Mouse (Mus musculus): ENCODE measurements around the gene Vps45. TPM values are rescaled to one million over a fixed set of nuclear protein-coding genes. Genes with fewer than 3 reads are reported as not detected.
"Not testable (repeated sequence)": the region's sequence is repeated elsewhere in the genome, so short reads cannot be mapped to it uniquely, and the experiment has no call there.

Gene Vps45
- total RNA-seq, 2 experiments from 2014 or later = 13.6 to 16.8 TPM

DNA sequence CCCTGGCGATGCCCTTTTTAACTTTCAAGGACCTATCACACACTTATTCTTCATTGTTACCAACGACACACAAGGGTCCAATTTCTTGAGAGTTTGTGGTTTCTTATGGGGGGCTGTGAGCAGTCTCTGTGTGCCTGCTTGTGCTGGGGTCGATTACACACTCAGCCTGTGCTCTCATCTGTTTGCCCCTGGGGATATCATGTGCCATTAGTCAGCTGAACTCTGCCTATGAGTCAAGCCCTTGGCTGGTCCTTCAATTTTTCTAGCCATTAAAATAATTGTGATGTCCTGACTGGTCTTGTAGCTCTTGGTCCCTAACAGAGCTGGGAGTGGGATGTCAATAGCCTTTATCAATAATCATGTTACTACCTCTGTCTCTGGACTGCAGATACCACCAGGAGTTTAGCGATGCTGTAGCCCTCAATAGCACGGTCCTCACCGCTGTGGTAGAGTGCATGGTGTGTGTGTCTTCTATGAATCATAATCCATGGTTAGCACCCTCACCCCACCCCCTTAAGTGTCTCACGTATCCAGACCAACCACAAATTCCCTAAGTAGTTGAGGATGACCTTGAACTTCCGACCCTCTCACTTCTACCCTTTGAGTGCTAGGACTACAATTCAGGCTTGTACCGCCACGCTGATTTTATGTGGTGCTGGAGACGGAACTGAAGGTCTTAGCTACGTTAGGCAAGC lies 77.8 kb downstream of the Vps45 start:
- ATAC-seq (replicated peaks; ENCODE audit: poor library complexity, severe bottlenecking) = no peak

DNA sequence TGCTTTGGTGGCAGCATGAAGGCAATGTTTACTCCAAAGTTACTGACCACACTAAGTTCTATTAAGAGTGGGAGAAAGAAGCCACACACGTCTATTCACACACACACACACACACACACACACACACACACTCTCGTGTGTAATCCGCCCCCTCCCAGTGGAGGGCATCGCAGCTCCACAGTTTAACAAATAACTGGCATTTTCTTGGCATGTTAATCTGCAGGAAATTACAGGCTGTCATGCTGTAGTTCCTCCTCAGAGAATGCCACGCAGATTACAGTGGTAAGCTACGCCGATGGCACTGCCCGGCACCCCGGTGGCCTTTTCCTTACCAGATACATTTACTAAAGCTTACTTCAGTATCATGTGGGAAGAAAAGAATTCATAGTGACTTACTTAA lies 80.0 kb downstream of the Vps45 start:
- ATAC-seq (replicated peaks; ENCODE audit: poor library complexity, severe bottlenecking) = 0 out of 2 replicates have a peak, but pooled peaks have one; percentile 10

DNA sequence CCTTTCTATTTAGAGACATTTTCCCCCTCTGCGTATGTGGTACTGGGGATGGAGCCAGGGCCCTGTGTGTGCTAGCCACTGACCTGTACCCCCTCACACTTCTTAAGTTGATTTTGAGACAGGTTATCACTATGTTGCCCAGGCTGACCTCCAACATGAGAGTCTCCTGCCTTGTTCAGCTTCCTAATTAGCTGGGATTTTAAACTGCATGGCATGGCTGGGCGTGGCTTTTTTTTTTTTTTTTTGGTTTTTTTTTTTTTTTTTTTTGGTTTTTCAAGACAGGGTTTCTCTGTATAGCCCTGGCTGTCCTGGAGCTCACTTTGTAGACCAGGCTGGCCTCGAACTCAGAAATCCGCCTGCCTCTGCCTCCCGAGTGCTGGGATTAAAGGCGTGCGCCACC lies 80.7 kb downstream of the Vps45 start:
- ATAC-seq (replicated peaks; ENCODE audit: poor library complexity, severe bottlenecking) = peak; percentile 17; the same call in 1 of the 2 replicates

DNA sequence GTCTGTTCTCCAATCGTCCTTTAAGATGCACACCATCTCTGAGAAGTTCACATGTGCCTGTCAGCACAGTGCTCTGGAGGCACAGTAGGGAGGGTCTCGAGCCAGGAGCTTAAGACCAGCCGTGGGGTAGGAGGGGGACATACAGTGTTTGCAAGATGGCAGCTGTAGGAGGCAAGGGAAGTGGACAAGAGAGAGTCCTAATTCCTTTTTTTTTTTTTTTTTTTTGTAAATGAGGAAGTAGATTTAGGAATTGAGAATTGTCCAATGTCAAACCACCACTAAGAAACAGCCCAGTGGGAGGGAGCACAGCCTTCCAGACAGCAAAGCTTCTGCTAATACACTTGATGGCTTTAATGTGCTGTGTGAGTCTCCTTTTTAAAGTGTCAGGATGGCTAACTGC lies 81.2 kb downstream of the Vps45 start:
- peak; percentile 73 for ATAC-seq (replicated peaks; ENCODE audit: poor library complexity, severe bottlenecking)

DNA sequence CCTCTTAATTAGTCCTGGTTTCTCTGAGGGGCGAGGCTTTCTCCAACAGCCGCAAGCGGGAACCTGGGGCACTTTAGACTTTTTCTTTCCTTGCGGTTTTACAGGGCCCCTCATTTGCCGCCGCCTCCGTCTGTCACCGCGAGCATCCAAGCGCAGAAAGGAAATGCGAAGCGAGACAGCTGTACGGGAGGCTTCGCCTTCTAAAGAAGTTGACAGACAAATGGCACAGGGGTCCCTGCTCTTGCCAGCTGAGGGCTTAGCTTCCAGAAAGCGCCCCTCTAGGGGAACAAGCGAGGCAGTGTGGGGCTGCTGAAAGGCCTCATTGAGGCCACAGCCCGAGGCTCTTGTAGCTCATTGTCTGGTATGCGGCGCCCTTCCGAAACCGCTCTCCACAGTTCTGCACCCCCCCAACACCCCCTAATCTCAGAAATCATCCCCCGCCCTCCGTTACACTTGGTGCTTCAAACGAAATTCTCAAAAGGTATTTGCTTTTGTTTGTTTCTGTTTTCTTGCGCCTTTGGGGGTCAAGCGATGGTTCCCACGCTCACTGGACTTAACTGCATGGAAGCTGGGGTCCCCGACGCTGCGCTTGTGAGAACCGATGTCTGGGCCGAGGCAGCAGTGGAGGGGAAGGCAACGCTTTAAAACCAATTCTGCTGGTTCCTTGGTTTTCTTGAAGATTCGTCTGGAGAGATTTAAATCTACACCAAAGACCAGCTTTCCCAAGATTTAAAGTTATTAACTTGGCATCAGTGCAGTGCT lies 85.2 kb downstream of the Vps45 start:
- peak; percentile 66 for ATAC-seq (replicated peaks; ENCODE audit: poor library complexity, severe bottlenecking)

DNA sequence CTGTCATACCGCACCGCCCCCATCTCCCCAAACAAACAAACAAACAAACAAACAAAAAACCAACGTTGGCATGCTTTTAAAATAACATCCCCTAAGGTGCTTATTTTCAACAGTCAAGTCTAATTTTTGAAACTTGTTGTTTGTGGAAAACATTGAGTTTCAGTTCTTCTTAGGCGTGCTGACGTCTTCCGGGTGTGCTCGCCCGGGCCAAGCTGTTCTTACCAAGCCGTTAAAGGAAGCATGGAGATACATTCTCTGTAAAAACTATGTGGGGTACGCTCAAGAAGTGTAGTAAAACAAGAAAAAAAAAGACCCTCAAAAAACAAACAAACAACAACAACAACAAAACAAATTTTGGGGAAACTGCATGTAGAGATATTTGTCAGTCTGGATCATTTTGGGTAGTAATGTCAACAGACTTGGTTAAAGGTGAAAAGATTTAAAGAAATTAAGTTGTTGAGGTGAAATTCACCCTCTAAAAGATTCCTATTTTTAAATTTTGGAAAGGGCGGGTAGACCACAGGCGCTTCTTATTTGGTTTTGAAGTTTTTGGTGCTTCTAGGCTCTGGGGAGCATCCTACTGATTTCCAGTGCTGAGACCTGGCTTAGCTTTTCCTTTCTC lies 85.9 kb downstream of the Vps45 start:
- peak; percentile 69 for ATAC-seq (replicated peaks; ENCODE audit: poor library complexity, severe bottlenecking)

DNA sequence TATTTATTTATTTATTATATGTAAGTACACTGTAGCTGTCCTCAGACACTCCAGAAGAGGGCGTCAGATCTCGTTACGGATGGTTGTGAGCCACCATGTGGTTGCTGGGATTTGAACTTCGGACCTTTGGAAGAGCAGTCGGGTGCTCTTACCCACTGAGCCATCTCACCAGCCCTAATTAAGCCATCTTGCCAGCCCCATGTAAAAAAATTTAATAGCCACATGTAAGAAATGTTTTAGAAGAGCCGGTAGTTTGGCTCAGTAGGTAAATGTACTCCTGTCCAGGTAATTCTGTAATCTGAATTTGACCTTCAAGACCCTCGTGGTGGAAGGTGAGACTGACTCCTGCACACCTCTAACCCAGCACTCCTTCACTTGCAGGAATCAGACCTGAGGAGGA lies 87.6 kb downstream of the Vps45 start:
- ATAC-seq (replicated peaks; ENCODE audit: poor library complexity, severe bottlenecking) = not testable (repeated sequence)

DNA sequence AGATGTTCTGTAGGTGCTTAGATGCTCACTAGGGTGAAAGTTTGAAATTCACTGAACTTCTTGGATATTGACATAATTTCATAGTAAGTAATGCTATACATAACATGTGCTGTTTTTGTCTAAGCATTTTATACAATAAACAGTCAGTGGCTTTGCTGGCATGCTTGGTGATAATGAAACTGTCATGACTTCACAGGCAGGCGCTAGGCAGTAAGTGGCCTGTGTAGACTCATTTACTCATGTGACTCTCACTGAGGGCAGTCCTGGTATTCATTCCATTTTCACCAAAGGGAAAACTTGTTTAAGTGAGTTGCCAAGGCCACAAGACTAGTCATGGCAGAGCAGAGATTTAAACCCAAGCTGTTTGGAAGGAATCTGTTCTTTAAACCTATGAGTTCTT lies 89.0 kb downstream of the Vps45 start:
- no peak for ATAC-seq (replicated peaks; ENCODE audit: poor library complexity, severe bottlenecking)

DNA sequence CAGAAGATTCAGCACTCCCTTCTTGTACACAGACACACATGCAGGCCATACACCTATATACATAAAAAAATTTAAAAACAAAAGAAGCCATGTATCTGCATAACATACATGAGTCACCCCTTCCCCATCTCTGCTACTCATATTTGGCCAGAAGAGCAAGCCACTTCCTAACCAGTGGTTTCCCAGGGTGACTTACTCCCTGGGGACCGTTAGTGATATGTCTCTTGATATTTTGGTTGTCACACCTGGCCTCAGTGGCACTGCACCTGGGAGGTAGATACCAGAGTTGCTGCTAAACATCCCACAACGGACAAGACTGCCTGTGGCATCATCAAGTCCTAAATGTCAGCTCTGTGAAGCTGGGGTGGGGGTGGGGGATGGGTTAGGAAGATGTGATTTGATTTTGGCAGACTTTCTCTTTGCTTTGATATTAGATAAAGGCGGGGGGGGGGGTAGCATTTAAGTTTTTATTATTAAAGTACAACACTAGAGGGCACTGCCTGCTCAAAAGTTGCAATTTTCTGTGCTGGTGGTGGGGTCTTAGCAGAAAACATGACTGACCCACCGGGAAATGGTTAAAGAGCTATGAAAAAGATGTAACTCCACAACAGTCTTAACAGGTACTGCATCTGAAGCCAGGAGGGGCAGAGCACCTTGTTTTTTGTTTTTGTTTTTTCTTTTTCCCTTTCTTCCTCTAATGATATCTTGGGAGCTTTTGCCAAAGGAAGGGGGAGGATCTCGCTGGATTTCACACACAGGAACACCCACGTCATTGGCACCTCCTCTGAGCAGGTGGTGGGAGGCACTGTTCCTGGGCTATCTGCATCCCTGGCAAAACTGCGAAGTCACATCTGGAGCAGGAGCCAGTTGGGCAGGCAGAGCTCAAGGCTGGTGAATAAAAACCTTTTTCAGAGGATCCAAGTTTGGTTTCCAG lies 92.5 kb downstream of the Vps45 start:
- ATAC-seq (replicated peaks; ENCODE audit: poor library complexity, severe bottlenecking) = peak; percentile 42

DNA sequence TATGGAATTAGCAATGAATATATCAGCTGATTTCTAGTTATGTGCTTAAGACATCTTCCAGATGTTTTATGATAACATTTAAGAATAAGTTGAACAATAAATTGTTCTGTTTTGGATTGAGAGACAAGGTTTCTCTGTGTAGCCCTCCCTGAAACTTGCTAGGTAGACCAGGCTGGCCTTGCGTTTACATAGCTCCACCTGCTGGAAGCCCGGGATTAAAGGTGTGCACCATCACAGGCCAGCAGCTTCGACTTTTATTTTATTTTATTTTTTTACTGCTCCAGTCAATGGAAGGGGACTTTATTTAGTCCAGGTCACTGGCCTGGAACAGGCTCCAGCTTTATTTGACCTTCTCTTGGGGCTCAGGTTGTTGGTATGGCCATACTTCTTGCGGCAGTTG lies 94.6 kb downstream of the Vps45 start:
- ATAC-seq (replicated peaks; ENCODE audit: poor library complexity, severe bottlenecking) = no peak

DNA sequence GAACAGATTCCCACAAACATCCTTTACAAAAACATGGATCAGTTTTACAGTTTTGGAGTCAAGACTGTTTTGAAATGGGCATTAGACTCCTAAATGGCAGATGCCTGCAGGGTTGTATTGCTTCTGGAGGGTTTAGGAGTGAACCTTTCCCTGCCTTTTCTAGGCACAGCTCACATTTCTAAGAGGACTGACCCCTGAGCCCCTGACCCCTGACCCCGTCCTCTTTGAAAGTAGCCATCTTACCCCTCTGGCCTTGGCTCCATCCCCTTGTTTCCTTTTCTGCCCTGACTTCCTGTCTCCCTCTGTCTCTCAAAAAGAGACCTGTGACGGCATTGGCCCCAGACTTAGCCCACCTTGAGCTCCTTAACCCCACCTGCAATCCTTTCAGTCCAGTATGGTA lies 95.0 kb downstream of the Vps45 start:
- ATAC-seq (replicated peaks; ENCODE audit: poor library complexity, severe bottlenecking) = no peak

DNA sequence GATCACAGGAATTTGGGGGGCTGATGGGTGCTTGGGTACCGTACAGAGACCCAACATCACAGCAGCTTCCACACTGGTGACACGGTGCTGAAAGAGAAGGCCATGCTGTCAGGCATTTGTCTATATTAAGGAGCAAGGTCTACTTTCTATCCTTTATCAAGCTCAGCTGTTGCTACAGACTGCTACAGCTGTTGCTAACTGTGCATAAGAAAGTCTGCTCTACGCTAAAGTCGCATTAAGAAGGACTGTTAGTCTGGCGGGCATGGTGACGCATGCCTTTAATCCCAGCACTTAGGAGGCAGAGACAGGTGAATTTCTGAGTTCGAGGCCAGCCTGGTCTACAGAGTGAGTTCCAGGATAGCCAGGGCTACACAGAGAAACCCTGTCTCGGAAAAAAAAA lies 96.1 kb downstream of the Vps45 start:
- ATAC-seq (replicated peaks; ENCODE audit: poor library complexity, severe bottlenecking) = not testable (repeated sequence)

DNA sequence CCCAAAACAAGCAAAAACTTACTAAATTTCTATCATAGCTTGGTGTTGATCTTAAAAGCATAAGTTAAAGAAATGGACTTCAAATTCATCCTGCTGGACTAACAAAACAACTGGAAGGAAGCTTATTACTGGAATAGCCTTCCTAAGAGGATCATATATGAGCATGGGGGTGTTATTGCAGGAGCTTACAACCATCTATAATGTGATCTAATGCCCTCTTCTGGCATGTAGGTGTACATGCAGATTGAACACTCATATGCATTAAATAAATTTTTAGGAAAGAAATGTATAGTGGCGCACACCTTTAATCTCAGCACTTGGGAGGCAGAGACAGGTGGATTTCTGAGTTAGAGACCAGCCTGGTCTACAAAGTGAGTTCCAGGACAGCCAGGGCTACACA lies 98.5 kb downstream of the Vps45 start:
- no peak for ATAC-seq (replicated peaks; ENCODE audit: poor library complexity, severe bottlenecking)

DNA sequence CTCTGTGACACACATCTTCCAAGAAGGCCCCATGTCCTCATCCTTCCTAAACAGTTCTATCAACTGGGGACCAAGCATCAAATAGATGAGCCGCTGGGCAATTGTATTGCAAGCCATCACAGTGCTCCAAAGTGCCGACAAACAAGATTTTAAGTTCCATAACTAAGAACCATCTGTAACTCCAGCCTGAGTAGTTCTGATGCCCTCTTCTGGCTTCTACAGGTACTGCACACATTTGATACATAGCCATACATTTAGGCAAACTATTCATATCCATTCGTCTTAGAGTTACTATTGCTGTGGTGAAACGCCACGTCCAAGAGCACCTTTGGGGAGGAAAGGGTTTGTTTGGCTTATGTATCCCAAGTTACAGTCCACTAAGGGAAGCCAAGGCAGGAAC lies 99.2 kb downstream of the Vps45 start:
- peak; percentile 68 for ATAC-seq (replicated peaks; ENCODE audit: poor library complexity, severe bottlenecking)

DNA sequence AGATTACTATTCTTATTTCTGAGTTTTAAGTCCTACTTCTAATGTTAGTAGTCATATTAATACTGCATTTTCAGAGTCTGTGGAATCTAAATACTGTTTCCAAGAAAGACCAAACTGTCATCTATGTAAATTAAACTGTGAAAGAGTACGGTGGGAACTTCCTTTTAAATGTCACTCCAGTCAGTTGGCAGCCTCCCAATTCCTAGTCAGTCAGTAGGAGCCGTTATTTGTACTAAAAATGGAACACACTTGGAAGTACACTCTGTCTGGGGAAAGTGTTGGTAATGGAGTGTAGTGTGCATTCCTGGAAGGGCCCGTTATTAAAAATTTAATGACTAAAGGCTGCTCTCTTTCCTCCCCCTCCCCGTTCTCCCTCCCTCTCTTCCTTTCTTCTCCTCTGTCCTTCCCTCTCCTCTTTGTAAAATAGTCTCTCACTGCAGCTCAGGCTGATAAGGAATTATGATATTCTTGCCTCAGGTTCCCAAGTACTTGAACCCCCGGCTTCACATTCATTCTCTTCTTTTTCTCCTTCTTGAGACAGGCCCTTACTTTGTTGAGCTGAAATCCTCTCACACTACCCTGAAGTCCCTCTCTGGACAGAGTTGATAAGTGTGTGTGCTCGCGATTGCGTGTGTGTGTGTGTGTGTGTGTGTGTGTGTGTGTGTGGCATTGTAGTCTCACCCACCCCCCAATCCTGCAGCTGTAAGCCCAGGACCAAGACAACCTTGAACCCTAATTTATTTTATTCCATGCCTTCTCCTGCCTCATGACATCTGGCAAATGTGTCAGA lies 100.7 kb downstream of the Vps45 start:
- 0 out of 2 replicates have a peak, but pooled peaks have one; percentile 32 for ATAC-seq (replicated peaks; ENCODE audit: poor library complexity, severe bottlenecking)

DNA sequence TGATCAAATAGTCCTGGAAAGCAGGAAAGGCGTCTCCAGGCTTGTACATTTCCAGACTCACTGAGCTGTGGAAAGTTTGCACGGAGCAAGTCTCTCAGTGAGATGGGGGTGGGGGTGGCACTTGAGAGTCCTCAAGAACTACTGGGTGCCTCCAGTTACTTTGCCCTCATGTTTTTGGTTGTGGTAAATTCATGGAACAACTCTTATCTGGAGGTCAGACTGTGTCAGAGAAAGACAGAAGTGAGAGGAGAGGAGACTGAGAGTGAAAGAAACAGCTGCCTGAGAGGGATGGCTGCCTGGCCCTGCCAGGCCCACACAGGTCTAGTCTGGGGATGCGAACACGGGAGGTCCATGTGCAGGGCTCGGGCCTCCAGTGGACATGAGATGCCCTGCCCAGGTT lies 102.9 kb downstream of the Vps45 start:
- ATAC-seq (replicated peaks; ENCODE audit: poor library complexity, severe bottlenecking) = no peak

DNA sequence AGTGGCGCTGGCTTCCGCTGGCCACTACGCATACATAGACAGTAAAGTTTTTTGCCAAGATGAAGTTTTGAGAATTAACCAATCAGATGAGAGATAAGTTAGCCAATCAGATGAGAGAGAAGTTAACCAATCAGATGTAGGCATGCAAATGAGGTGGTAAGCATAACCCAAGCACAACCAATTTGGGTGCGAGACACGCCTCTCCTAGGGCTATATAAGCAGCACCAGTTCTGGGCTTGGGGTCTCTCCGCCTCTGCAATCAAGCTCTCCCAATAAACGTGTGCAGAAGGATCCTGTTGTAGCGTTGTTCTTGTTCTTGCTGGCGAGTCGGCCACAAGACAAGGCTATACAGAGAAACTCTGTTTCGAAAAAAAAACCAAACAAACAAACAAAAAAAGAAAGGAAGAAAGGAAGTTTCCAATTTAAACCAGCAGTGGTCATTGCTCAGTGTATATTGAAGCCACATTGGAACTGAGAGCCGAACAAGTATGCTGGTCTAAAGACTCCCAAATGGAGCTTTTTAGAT lies 103.6 kb downstream of the Vps45 start:
- ATAC-seq (replicated peaks; ENCODE audit: poor library complexity, severe bottlenecking) = not testable (repeated sequence)

DNA sequence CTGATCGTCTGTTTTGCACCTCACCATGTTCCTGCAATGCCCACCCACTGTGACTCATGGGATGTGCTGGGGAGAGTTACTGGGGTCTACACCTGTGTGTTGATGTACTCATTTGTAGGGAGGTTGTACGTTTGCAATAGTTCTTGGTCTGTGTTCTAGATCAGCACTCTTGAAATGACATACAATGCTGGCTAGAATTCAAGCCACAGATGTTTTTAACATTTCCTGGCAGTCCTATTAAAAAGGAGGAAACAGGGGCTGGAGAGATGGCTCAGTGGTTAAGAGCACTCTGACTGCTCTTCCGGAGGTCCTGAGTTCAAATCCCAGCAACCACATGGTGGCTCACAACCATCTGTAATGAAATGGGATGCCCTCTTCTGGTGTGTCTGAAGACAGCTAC lies 104.7 kb downstream of the Vps45 start:
- ATAC-seq (replicated peaks; ENCODE audit: poor library complexity, severe bottlenecking) = no peak

DNA sequence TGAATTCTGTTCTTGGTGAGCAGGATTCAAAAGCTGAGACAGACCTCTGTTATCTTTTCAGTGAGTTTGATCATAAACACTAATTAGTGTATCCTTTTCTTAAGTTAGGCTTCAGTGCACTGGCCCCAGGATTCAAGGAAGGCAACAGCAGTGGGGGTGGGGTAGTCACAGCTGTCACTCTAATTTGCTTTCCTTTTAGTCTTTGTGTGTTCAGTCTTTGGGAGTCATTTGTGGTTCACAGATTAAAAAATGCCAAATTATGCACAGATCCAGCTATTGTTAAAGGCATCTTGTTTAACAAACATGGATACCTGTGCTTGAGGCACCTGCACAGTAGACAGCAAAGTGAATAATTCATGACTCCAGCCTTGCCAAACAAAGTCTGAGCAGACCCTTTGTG lies 105.2 kb downstream of the Vps45 start:
- no peak for ATAC-seq (replicated peaks; ENCODE audit: poor library complexity, severe bottlenecking)

All from granulocyte monocyte progenitor cell, adult 5-6 weeks (primary cell).